Mouse (Mus musculus) ES-Bruce4 (cell line): ENCODE measurements around the gene Cpsf3. TPM values are rescaled to one million over a fixed set of nuclear protein-coding genes. Genes with fewer than 3 reads are reported as not detected.

Source experiments
- H3K27ac ChIP-seq: 2 replicates; pipeline ENCODE4 v1.5.1; 2012; ENCODE audit warnings: low read length, inconsistent platforms; ENCODE audit not compliant: insufficient read depth
- H3K27me3 ChIP-seq: 2 replicates; pipeline ENCODE4 v1.6.1; 2012; ENCODE audit warnings: mild to moderate bottlenecking, low read length, inconsistent platforms; ENCODE audit not compliant: control insufficient read depth, poor library complexity, insufficient read depth, severe bottlenecking
- H3K36me3 ChIP-seq: 2 replicates; pipeline ENCODE4 v1.6.1; 2012; ENCODE audit warnings: inconsistent platforms, mild to moderate bottlenecking, low read length, moderate library complexity; ENCODE audit not compliant: control insufficient read depth, poor library complexity, insufficient read depth, severe bottlenecking
- H3K4me1 ChIP-seq: one replicate; pipeline ENCODE4 v1.8.1; 2011; ENCODE audit warnings: low read length; ENCODE audit not compliant: control insufficient read depth, insufficient read depth
- H3K4me3 ChIP-seq: 2 replicates; pipeline ENCODE4 v1.5.1; 2011; ENCODE audit warnings: low read depth, mild to moderate bottlenecking, low read length
- H3K9ac ChIP-seq: 2 replicates; pipeline ENCODE4 v1.6.1; 2012; ENCODE audit warnings: low read depth, mild to moderate bottlenecking, inconsistent platforms; ENCODE audit not compliant: poor library complexity, severe bottlenecking
- H3K9me3 ChIP-seq: replicated peaks from 2 replicates; pipeline ENCODE4 v1.6.1; 2012; ENCODE audit warnings: mild to moderate bottlenecking, low read length, inconsistent platforms; ENCODE audit not compliant: control insufficient read depth, poor library complexity, insufficient read depth, severe bottlenecking
- CTCF ChIP-seq: IDR thresholded peaks from one replicate; pipeline ENCODE4 v1.8.1; 2011; ENCODE audit warnings: low read depth, low read length
- EP300 ChIP-seq: IDR thresholded peaks from 2 replicates; pipeline ENCODE4 v1.6.1; 2011; ENCODE audit warnings: low read depth, low read length; ENCODE audit not compliant: insufficient read depth
- POLR2A ChIP-seq: IDR thresholded peaks from one replicate; pipeline ENCODE4 v1.8.1; 2011; ENCODE audit warnings: low read length; ENCODE audit not compliant: insufficient read depth
- polyA plus RNA-seq: library from polyadenylated mRNA; stranded (reverse); fragments of >200 nt; gene quantifications from 2 replicates; pipeline ENCODE4 v1.2.4, GENCODE M21; 2011; ENCODE audit warnings: low read depth; ENCODE audit not compliant: missing spikeins, insufficient read depth, insufficient read length

The Cpsf3 gene
- polyA plus RNA-seq, result 116 and 123 TPM in 2 replicates

DNA sequence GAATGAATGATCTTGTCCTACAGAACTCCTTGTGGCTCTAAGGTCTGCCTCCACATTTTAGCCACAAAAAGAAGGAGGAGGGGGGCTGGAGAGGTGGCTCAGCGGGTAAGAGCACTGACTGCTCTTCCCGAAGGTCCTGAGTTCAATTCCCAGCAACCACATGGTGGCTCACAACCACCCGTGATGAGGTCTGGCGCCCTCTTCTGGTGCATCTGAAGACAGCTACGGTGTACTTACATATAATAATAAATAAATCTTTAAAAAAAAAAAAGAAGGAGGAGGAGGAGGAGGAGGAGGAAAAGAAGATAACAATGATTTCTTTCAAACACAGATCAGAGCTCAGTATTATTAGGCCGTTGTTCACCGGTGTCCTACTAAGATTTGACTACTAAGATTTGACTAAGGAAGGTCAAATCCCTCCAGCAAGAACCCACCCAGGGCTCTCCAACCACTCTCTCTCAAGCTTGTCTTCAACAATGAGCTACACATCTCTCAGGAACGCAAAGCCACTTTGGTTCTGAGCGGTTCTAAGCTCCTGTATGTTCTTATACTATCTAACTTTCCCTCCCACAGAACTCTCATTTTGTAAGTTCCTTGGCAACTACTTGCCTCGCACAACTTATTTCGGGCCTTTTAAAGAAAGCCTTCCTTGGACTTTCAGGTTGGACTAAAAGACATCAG, at the start of gene Cpsf3:
Gene Cpsf3 (plus strand): TSS at position 631 of the 681 bp plus-strand sequence.
- Histone ChIP-seq H3K36me3 (no peaks in the 10 kb centered on the region; the same call in 1 of the 2 replicates), H3K27me3 (no peaks in the 10 kb centered on the region), H3K9ac (peak within 1 kb of the TSS; percentile 65), H3K27ac (no peak within 1 kb of the TSS), H3K9me3 (no peaks in the 10 kb centered on the region), H3K4me3 (peak within 1 kb of the TSS; percentile 94), H3K4me1 (no peaks in the 10 kb centered on the region)
- TF ChIP-seq CTCF, result peak; percentile 16
- TF ChIP-seq POLR2A, result no peak
- no peak for TF ChIP-seq EP300

DNA sequence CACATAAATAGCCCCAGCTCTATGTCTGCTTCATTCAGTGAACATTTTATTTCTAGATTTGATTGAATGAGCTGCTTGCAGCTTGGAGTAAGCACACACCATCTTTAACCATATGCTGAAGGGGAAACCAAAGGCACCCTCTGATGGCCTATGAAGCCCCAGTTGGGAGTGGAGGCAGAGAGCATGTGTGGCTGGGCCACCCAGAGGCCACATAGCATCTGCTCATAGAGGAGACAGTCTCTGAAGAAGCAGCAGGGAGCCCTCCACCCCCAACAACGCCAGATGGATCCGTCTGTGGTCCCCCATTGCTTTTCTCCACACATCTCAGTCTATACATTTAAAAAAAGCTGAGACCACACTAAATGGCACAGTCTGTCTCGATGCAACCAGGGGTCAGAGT, 43.2 kb upstream of the Cpsf3 start:
- Histone ChIP-seq H3K4me3 (no peak overlapping the region), H3K27me3 (no peaks in the 10 kb centered on the region), H3K9me3 (no peaks in the 10 kb centered on the region), H3K9ac (no peak overlapping the region), H3K36me3 (no peaks in the 10 kb centered on the region), H3K27ac (no peak overlapping the region), H3K4me1 (no peaks in the 10 kb centered on the region)
- TF ChIP-seq POLR2A (no peak), CTCF (no peak)

DNA sequence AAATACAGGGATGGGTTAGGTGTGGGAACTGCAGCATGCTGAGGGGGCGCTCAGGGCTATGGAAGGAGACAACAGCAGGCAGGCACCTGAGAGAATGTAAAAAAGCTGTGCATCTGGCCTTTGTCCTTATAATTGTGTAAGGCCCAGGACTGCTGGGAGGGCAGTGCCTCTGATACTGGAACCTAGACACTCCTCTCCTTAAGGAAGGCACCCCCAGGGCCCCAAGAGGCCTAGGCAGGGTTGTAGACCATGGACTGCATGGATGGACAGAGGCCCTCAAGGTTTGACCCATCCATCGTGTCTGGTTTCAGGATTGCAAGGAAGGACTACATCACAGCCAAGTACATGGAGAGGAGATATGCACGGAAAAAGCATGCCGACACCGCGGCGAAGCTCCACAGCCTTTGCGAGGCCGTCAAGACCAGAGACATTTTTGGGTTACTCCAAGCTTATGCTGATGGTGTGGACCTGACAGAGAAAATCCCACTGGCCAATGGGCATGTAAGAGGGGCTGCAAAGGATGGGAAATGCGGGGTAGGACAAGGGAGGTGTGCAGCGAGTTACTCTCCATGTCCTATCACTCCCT, 40.7 kb upstream of the Cpsf3 start:
- Histone ChIP-seq H3K27ac (no peak overlapping the region), H3K4me3 (no peak overlapping the region), H3K27me3 (no peaks in the 10 kb centered on the region), H3K36me3 (no peaks in the 10 kb centered on the region), H3K4me1 (no peaks in the 10 kb centered on the region), H3K9me3 (no peaks in the 10 kb centered on the region), H3K9ac (no peak overlapping the region)
- TF ChIP-seq EP300 (no peak), CTCF (no peak), POLR2A (no peak)

DNA sequence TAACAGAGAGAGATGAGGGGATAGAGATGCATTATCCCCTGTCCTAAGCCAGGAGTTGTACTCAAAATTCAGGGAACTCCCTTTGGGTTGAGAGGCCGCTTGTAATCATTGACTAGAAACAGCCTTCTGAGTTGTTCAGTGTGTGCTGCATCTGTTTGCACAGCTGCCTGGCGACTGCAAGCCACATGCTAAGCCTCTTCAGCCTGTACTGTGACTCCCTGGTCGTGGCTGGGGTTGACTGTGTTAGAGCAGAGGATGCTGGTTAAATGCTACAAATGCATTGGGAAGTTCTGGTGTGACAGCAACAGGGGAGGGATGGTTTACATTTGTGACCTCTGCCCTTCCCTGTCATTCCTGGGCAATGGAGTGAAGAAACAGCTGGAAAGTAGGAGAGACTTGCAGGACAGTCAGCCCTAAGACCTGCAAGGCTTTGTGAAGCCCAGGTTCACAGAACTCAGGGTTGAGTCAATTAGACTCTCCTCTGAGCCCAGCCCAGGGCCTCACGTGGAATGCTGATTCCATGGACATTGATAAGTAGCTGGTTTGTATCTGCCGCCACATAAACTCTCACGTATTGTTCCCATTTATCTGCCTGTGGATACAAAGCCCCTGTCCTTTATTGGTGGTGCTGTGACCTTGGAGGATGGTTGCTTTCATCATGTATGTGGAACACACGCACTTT, 37.3 kb upstream of the Cpsf3 start:
- TF ChIP-seq CTCF (no peak), EP300 (no peak), POLR2A (no peak)
- no peaks in the 10 kb centered on the region; the same call in 1 of the 2 replicates for H3K36me3 ChIP-seq
- no peaks in the 10 kb centered on the region for H3K27me3 ChIP-seq
- no peak overlapping the region for H3K27ac ChIP-seq
- no peaks in the 10 kb centered on the region for H3K4me1 ChIP-seq
- no peaks in the 10 kb centered on the region for H3K9me3 ChIP-seq
- H3K4me3 ChIP-seq, result no peak overlapping the region
- no peak overlapping the region for H3K9ac ChIP-seq

DNA sequence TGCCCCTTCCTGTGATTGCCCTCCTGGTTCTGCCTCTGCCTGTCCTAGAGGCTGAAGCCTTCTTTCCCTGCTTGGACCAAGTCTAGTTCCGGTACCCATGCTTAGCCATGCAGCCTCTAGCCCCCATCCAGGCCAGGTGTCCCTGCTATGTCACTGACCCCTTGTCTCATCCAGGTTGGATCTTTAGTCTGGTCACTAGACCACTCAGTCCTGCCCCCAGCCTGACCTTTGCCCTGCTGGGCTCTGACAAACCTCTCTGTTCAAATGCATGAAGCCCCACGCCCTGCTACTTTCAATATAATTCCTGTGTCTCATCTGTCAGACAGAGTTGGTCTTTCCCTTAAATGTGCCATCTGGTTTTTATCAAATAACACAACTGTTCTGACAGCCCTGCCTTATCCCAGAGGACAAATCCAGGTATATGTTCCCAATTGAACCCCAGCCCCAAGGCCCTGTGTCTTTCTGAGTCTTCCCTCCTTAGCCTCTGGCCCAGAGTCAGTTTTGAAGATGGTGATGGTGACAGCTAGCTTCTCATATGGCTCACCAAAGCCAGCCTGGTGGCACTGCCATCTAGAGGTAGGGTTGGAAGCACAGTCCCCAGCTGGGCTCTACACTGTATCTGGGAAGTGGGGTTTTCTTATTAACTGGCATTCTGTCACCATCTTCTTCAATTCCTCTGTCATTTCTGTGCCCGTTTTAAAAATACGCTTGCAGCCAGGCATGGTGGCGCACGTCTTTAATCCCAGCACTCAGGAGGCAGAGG, 24.5 kb upstream of the Cpsf3 start:
- H3K36me3 ChIP-seq, result peaks cover 3% of the 10 kb centered on the region
- no peak overlapping the region for H3K4me3 ChIP-seq
- H3K27ac ChIP-seq, result no peak overlapping the region
- TF ChIP-seq EP300 (no peak), CTCF (peak; percentile 41)
- H3K4me1 ChIP-seq, result peaks cover 3% of the 10 kb centered on the region
- H3K27me3 ChIP-seq, result no peaks in the 10 kb centered on the region
- no peaks in the 10 kb centered on the region for H3K9me3 ChIP-seq
- H3K9ac ChIP-seq, result no peak overlapping the region

DNA sequence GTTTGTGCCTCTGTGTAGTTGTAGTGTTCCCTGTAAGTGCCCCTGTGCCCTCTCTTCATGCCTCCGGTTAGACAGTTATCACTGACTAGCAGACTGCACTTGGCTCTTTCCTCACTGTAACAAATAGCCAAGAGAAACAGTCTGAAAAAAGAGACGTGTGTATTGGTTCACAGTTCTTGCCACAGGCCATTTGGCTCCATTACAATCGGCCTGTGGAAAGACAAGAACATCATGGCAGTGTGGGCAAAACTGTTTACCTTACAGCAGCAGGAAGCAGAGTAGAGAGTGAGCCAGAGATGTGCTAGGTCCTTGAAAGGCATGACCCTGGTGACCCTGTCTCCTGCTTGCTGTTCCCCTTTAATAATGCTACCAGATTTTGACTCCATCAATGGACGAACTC, 23.7 kb upstream of the Cpsf3 start:
- H3K27ac ChIP-seq, result no peak overlapping the region
- TF ChIP-seq EP300 (no peak), CTCF (no peak), POLR2A (no peak)
- H3K36me3 ChIP-seq, result peaks cover 3% of the 10 kb centered on the region
- no peaks in the 10 kb centered on the region for H3K27me3 ChIP-seq
- no peaks in the 10 kb centered on the region for H3K9me3 ChIP-seq
- no peak overlapping the region for H3K4me3 ChIP-seq
- peaks cover 7% of the 10 kb centered on the region for H3K4me1 ChIP-seq
- H3K9ac ChIP-seq, result no peak overlapping the region
